Mouse (Mus musculus): ENCODE results near the gene 7420426K07Rik.

The 7420426K07Rik gene

GRCm38 (mm10) chr9:98902819-98903218, at the start of gene 7420426K07Rik:
Gene 7420426K07Rik (plus strand): TSS chr9:98903119.
- DNase-seq (ENCODE audit: low spot score in 2 of 2): no peak

- DNase-seq (ENCODE audit: low spot score in 2 of 2): no peak
Measured at GRCm38 (mm10) chr9:98856210-98856609, 46.7 kb upstream of the 7420426K07Rik start, which contains the start of gene Prr23a2. Gene Prr23a2 (plus strand): TSS chr9:98856494.

- DNase-seq (ENCODE audit: low spot score in 2 of 2): no peak
Measured at GRCm38 (mm10) chr9:98863463-98863862, 39.5 kb upstream of the 7420426K07Rik start.

- DNase-seq (ENCODE audit: low spot score in 2 of 2): no peak
Measured at GRCm38 (mm10) chr9:98864571-98864970, 38.3 kb upstream of the 7420426K07Rik start, which contains the start of gene Prr23a3. Gene Prr23a3 (plus strand): TSS chr9:98864767.

- DNase-seq (ENCODE audit: low spot score in 2 of 2): no peak
Measured at GRCm38 (mm10) chr9:98901486-98901885, 1.4 kb upstream of the 7420426K07Rik start.

- no peak for DNase-seq (ENCODE audit: low spot score in 2 of 2)
Measured at GRCm38 (mm10) chr9:98920629-98921523, 18.0 kb downstream of the 7420426K07Rik start.

GRCm38 (mm10) chr9:98923119-98923518, 20.2 kb downstream of the 7420426K07Rik start:
- DNase-seq (ENCODE audit: low spot score in 2 of 2): no peak

GRCm38 (mm10) chr9:98924183-98924582, 21.3 kb downstream of the 7420426K07Rik start:
- no peak for DNase-seq (ENCODE audit: low spot score in 2 of 2)

- DNase-seq (ENCODE audit: low spot score in 2 of 2): no peak
Measured at GRCm38 (mm10) chr9:98929496-98929895, 26.6 kb downstream of the 7420426K07Rik start.

GRCm38 (mm10) chr9:98932931-98933330, 30.0 kb downstream of the 7420426K07Rik start:
- DNase-seq (ENCODE audit: low spot score in 2 of 2): no peak

GRCm38 (mm10) chr9:98935190-98935909, 32.4 kb downstream of the 7420426K07Rik start:
- DNase-seq (ENCODE audit: low spot score in 2 of 2): peak in 1 of 2 experiments; percentile 10

- no peak for DNase-seq (ENCODE audit: low spot score in 2 of 2)
Measured at GRCm38 (mm10) chr9:98939290-98939689, 36.4 kb downstream of the 7420426K07Rik start.

GRCm38 (mm10) chr9:98952171-98953050, 49.5 kb downstream of the 7420426K07Rik start:
- peak in 1 of 2 experiments; percentile 44 for DNase-seq (ENCODE audit: low spot score in 2 of 2)

GRCm38 (mm10) chr9:98953291-98953690, 50.4 kb downstream of the 7420426K07Rik start:
- DNase-seq (ENCODE audit: low spot score in 2 of 2): no peak

- no peak for DNase-seq (ENCODE audit: low spot score in 2 of 2)
Measured at GRCm38 (mm10) chr9:98953830-98954229, 50.9 kb downstream of the 7420426K07Rik start.

Data from cerebellum, postnatal 4 days (tissue).